Mouse (Mus musculus) stomach, embryonic 14.5 days (tissue): ENCODE data around the gene Stra8. TPM values are rescaled to one million over a fixed set of nuclear protein-coding genes. Genes with fewer than 3 reads are reported as not detected.

Experiments used
- ATAC-seq: fragments of 200-750 bp; cut with Nextera tagmentation; 2 replicates; pipeline ENCODE4 v1.8.0; 2017; ENCODE audit warnings: low read depth, moderate TSS enrichment; ENCODE audit not compliant: insufficient number of reproducible peaks, insufficient read depth, low FRiP score
- H3K27ac ChIP-seq: fragments of 300-500 bp; sonication (generic); 2 replicates; pipeline ENCODE4 v1.5.1; 2014; ENCODE audit warnings: mild to moderate bottlenecking, low read length, moderate library complexity, mixed read lengths
- H3K27me3 ChIP-seq: fragments of 300-500 bp; sonication (generic); 2 replicates; pipeline ENCODE4 v1.6.1; 2014; ENCODE audit warnings: low read length, control low read depth, mixed read lengths; ENCODE audit not compliant: control insufficient read depth, insufficient read depth
- H3K36me3 ChIP-seq: fragments of 300-500 bp; sonication (generic); 2 replicates; pipeline ENCODE4 v1.6.1; 2014; ENCODE audit warnings: mild to moderate bottlenecking, control low read depth, low read length, moderate library complexity, mixed read lengths; ENCODE audit not compliant: control insufficient read depth, insufficient read depth
- H3K4me1 ChIP-seq: fragments of 300-500 bp; sonication (generic); 2 replicates; pipeline ENCODE4 v1.6.1; 2014; ENCODE audit warnings: low read length, control low read depth, mixed read lengths; ENCODE audit not compliant: control insufficient read depth, insufficient read depth
- H3K4me2 ChIP-seq: fragments of 300-500 bp; sonication (generic); replicated peaks from 2 replicates; pipeline ENCODE4 v1.6.1; 2014; ENCODE audit warnings: low read depth, low read length, control low read depth
- H3K4me3 ChIP-seq: fragments of 300-500 bp; sonication (generic); 2 replicates; pipeline ENCODE4 v1.5.1; 2014; ENCODE audit warnings: low read depth, low read length, control low read depth
- H3K9ac ChIP-seq: fragments of 300-500 bp; sonication (generic); replicated peaks from 2 replicates; pipeline ENCODE4 v1.6.1; 2014; ENCODE audit warnings: low read depth, mild to moderate bottlenecking, control low read depth, low read length, moderate library complexity, mixed read lengths
- H3K9me3 ChIP-seq: fragments of 300-500 bp; sonication (generic); 2 replicates; pipeline ENCODE4 v1.6.1; 2016; ENCODE audit warnings: low read depth, low read length, control low read depth; ENCODE audit not compliant: control insufficient read depth
- WGBS: fragments of 180-500 bp; shearing (Covaris S2); extraction: QIAGEN DNeasy Blood & Tissue Kit; methylation state at CpG from one replicate; pipeline ENCODE4 v1.1.7; 2014; 5-methylcytosine and 5-hydroxymethylcytosine counted together
- polyA plus RNA-seq: library from polyadenylated mRNA; unstranded; fragments of >200 nt; fragmentation: Nextera tagmentation; extraction: Ambion mirVana; gene quantifications from 2 replicates; pipeline ENCODE4 v1.2.1, GENCODE M21; 2014

Stra8 gene
- polyA plus RNA-seq, 1 experiment from 2014 or later: not detected

- Histone ChIP-seq H3K4me1 (peaks cover 22% of the 10 kb centered on the region), H3K4me3 (peak within 1 kb of the TSS; percentile 65), H3K9me3 (no peaks in the 10 kb centered on the region), H3K4me2 (peak within 1 kb of the TSS; percentile 74), H3K27me3 (no peaks in the 10 kb centered on the region), H3K36me3 (no peaks in the 10 kb centered on the region), H3K9ac (peak within 1 kb of the TSS; percentile 79), H3K27ac (peak within 1 kb of the TSS; percentile 92)
- peak; percentile 85 for ATAC-seq
- WGBS: under 1% methylated on average over 56 of the region's 56 CpGs
Observed at GRCm38 (mm10) chr6:34877509-34878321, 42.2 kb upstream of the Stra8 start, which contains the start of gene Cyren. Cyren (minus strand) TSS chr6:34878060.

GRCm38 (mm10) chr6:34879101-34879740 lies 40.7 kb upstream of the Stra8 start:
- Histone ChIP-seq H3K4me3 (no peak overlapping the region), H3K4me2 (no peak overlapping the region), H3K27me3 (no peaks in the 10 kb centered on the region), H3K27ac (no peak overlapping the region; the same call in 1 of the 2 replicates), H3K4me1 (peaks cover 22% of the 10 kb centered on the region), H3K9me3 (no peaks in the 10 kb centered on the region), H3K36me3 (0 out of 2 replicates have a peak, but pooled peaks cover 4% of the 10 kb centered on the region), H3K9ac (no peak overlapping the region)
- WGBS: 88% methylated on average over 16 of the region's 16 CpGs
- no peak for ATAC-seq

DNA sequence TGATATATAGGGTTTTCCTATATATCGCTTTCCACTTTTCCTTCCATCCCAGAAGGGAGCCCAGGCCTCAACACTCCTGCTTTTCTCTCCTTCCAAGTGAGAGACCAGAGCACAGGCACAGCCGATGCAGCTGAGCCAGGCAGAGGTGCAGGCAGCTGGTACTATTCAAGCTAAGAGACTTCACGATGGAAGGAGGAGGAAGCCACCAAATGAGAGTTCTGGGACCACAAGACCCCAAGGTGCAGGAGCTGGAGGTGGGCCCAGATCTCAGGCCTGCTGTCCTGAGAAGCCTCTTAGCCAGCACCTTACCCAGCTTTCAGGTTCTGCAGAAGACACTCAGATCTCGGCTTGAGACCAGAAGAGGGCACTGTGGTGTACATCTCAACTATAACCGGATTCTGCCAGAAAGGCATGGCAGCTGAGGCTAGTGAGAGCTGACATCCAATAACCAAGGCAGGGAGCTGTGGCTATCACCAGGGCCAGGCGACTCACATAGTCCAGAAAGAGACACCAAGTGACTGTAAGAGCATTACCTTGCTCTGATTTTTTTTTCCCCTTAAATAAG lies 40.0 kb upstream of the Stra8 start:
- 53% methylated on average over 6 of the region's 6 CpGs for WGBS
- ATAC-seq: no peak
- H3K36me3 ChIP-seq: 0 out of 2 replicates have a peak, but pooled peaks cover 4% of the 10 kb centered on the region
- no peak overlapping the region for H3K27ac ChIP-seq
- peaks cover 22% of the 10 kb centered on the region for H3K4me1 ChIP-seq
- no peaks in the 10 kb centered on the region for H3K27me3 ChIP-seq
- H3K9me3 ChIP-seq: no peaks in the 10 kb centered on the region
- H3K4me3 ChIP-seq: no peak overlapping the region
- no peak overlapping the region for H3K4me2 ChIP-seq
- no peak overlapping the region for H3K9ac ChIP-seq

DNA sequence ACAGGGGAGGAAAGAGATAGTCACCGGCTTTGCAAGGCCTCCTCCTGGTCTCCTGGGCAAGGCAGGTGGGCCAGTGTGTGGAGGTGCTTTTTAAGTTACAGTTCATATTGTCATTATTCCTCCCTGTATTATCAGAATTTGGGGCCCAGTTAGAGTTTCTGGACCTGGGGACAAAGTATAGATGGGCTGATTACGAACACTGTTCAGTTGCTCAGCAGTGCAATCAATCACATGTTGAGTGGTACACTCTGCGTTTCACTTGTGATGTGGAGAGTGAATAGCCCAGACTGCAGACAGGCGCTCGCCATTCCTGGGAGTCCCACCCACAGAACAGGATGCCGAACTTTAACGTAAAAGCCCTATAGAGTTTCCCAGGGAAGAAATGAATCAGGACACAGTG lies 35.2 kb upstream of the Stra8 start:
- Histone ChIP-seq H3K4me1 (no peaks in the 10 kb centered on the region), H3K27me3 (no peaks in the 10 kb centered on the region), H3K27ac (no peak overlapping the region), H3K36me3 (peaks cover 17% of the 10 kb centered on the region), H3K9me3 (no peaks in the 10 kb centered on the region), H3K4me2 (no peak overlapping the region), H3K9ac (no peak overlapping the region), H3K4me3 (no peak overlapping the region)
- WGBS: 75% methylated on average over 7 of the region's 7 CpGs
- no peak for ATAC-seq

- ATAC-seq: no peak
- Histone ChIP-seq H3K9me3 (no peaks in the 10 kb centered on the region), H3K4me3 (no peak overlapping the region), H3K27me3 (no peaks in the 10 kb centered on the region), H3K36me3 (peaks cover 27% of the 10 kb centered on the region), H3K27ac (no peak overlapping the region), H3K4me1 (no peaks in the 10 kb centered on the region), H3K4me2 (no peak overlapping the region), H3K9ac (no peak overlapping the region)
- WGBS: 73% methylated on average over 6 of the region's 6 CpGs
Observed at GRCm38 (mm10) chr6:34887131-34887850, 32.7 kb upstream of the Stra8 start.

DNA sequence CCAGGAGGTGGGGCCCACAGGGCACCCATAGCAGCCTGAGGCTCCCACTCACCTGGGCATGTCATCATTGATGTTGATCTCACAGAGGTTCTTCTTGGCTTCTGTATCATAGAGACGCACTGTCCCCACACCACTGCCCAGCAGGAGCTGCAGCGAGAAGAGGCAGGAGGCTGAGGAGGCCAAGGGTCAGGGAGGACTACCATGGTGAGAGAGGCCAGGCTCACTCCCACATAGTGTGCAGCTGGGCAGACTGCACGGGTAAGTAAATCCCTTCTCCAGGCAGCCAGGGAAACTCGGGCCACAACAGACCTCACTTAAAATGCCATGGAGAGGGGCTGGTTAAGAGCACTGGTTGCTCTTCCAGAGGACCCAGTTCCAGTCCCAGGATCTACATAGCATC lies 30.8 kb upstream of the Stra8 start:
- Histone ChIP-seq H3K27me3 (no peaks in the 10 kb centered on the region), H3K4me3 (no peak overlapping the region), H3K27ac (no peak overlapping the region), H3K4me1 (no peaks in the 10 kb centered on the region), H3K36me3 (peaks cover 30% of the 10 kb centered on the region), H3K9me3 (no peaks in the 10 kb centered on the region), H3K9ac (no peak overlapping the region), H3K4me2 (no peak overlapping the region)
- WGBS: 70% methylated on average over 4 of the region's 4 CpGs
- no peak for ATAC-seq

- no peak for ATAC-seq
- no peak overlapping the region for H3K4me3 ChIP-seq
- H3K4me1 ChIP-seq: no peaks in the 10 kb centered on the region
- no peak overlapping the region for H3K27ac ChIP-seq
- H3K4me2 ChIP-seq: no peak overlapping the region
- peaks cover 23% of the 10 kb centered on the region for H3K36me3 ChIP-seq
- no peaks in the 10 kb centered on the region for H3K27me3 ChIP-seq
- no peaks in the 10 kb centered on the region for H3K9me3 ChIP-seq
- H3K9ac ChIP-seq: no peak overlapping the region
- 87% methylated on average over 7 of the region's 7 CpGs for WGBS
Observed at GRCm38 (mm10) chr6:34895569-34895968, 24.4 kb upstream of the Stra8 start.

- no peak overlapping the region for H3K9ac ChIP-seq
- peaks cover 22% of the 10 kb centered on the region for H3K36me3 ChIP-seq
- H3K4me3 ChIP-seq: no peak overlapping the region
- no peak overlapping the region for H3K27ac ChIP-seq
- H3K27me3 ChIP-seq: no peaks in the 10 kb centered on the region
- H3K4me1 ChIP-seq: no peaks in the 10 kb centered on the region
- 61% methylated on average over 16 of the region's 16 CpGs for WGBS
- no peak overlapping the region for H3K4me2 ChIP-seq
- H3K9me3 ChIP-seq: no peaks in the 10 kb centered on the region
- ATAC-seq: no peak
Observed at GRCm38 (mm10) chr6:34896168-34896780, 23.7 kb upstream of the Stra8 start.
